Mouse (Mus musculus): ENCODE measurements at regions not wholly inside any gene's neighbourhood (a gene's known extent, or its start where the extent isn't known, plus 50 kb on each side); places are given as distances from the start of the nearest gene placed in this dataset.

DNA sequence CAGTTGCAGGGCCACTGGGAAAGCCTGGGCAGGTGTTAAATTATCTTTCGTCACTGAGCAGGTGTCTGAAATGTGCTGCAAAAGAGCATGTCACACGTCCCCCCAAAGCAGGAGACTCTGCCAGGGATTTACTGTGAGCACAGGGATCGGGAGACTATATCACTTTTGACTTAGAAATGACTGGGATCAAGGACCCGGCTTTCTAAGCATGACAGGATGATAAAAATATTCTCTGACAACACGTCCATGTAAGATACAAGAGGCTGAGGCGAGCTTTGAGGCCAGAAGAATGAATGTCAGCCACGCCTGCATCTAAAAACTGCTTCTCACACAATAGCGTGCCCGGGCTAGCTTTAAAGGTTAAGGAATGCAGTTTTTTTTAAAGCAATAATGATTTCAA lies 246.1 kb upstream of the Cdh5 start:
- TF ChIP-seq EP300 (IDR thresholded peaks at IDR 0.05; ENCODE audit: low read depth) (no peak), CTCF (IDR thresholded peaks at IDR 0.05; ENCODE audit: low read depth) (no peak)
